Mouse (Mus musculus) erythroblast, embryonic 14.5 days (primary cell): ENCODE data around the gene Calml4.

Source experiments
- GATA1 ChIP-seq: IDR thresholded peaks from 2 replicates; pipeline ENCODE4 v1.6.1; 2012; ENCODE audit warnings: low read length, inconsistent platforms, mixed read lengths
- TAL1 ChIP-seq: IDR thresholded peaks from 3 replicates; pipeline ENCODE4 v1.6.1; 2012; ENCODE audit warnings: low read length, inconsistent platforms, mixed read lengths

DNA sequence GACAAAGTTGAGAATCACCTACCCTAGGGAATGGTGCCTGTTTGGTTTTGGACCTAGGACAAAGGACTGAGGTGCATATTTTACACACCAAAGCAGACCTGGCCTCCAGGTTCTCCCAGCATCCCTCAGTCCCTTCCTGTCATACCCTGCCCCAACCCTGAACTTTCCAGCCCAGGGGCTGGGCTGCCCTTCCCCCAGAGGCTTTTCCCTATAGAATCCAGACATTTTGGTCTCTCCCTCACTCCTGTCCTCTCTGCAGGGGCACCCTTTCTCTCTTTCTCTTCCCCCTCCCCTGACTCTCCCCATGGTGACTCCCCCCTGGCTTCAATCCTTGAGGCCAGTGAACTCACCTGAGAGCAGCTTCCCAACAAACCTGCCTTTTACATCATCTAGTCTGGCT, 12.8 kb downstream of the Calml4 start:
- TF ChIP-seq GATA1 (no peak), TAL1 (no peak)
